Mouse (Mus musculus) embryo, embryonic 9.5 days (tissue): ENCODE results near the gene Cfd.

Experiments
- DNase-seq: peaks from one replicate; pipeline ENCODE4 v3.0.0-alpha.2; 2017; ENCODE audit errors: extremely low spot score

Cfd gene

GRCm38 (mm10) chr10:79933861-79934260, 43.2 kb downstream of the Cfd start:
- DNase-seq, result no peak

DNA sequence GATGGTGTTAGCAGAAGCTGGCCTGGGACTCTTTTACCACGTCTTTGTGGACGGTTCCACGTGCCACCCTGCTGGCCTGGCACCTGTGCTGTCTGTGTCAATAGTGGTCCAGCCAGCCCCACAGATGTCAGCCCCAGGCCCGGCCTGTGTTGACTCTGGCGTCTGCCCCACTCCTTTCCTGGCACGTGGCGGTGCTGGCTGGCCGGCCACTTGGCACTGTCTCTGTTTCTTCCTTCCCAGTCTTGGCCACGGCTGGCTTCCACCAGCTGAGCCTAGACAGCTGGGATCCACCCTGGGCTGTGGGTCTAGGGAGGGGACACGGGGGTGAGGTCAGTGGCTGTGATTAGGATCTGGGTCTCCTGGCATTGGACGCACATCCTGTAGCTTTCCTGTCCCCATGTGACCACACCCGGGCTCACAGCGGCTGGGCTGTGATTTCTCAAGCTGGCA, 43.6 kb downstream of the Cfd start:
- DNase-seq, result no peak

DNA sequence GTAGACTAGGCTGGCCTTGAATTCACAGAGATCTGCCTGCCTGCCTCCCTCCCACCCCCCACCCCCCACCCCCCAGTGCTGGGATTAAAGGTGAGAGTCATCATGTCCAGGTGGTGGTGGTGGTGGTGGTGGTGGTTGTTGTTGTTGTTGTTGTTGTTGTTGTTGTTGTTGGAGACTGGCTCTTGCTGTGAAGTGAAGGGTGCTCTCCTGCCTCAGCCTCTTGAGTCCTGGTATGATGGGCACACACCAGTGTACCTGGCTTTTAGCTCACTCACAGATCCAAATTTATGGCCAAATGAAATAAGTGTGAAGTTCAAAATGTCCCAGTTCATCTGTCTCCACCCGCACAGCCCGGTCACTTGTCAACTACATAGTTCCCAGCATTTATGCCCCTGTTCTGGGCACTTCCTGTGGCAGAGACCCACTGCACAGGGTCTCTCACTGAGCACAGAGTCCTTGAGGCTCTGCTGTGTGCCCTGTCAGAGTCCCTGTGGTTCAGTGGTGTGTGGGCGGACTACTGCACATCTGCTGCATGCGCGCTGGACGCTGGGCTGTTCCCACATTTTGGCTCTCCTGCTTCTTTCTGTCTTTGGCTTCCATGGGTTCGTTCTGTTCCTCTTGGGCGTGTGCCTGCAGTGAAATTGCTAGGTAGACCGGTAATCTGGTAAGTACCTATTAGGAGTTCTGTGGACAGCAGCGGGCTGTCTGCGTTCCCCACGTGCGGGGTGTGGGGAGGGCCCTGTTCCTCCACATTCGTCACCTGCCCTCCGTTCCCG, 44.3 kb downstream of the Cfd start:
- DNase-seq, result no peak

- no peak for DNase-seq
Measured at GRCm38 (mm10) chr10:79936284-79936910, 45.7 kb downstream of the Cfd start.

- DNase-seq, result no peak
Measured at GRCm38 (mm10) chr10:79936911-79937441, 46.3 kb downstream of the Cfd start.

DNA sequence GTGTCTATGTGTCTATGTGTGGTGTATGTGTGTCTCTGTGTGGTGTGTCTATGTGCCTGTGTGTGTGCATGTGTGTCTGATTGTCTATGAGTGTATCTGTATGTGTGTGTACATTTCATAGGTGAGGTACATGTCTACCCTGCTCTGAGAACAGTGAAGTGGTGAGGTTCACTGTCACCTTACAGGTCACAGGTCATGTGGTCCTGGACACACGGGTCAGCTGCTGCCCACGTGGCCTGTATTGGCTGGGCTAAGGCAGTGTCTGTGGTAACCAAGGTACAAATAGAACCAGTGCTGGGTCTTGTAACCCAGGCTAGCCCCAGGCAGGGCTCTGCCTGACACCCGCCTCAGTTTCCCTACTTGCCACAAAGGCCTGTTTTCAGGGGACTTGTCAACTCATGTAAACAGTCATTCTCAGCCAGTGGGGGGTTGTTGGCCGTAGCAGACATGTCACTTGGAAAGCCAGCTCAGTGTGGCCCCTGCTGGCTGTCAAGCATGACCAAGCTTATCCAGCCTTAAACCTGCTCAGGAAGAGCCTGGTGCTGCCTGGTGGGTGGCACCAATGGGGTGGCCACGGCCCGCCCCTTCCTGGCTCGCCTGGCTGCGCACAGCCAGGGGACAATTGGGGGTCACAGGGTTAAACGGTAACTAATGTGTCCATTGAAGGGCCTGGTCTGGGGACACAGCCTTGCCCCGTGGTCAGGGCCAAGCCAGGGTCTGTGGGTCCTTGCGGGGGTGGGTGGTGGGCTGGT, 47.3 kb downstream of the Cfd start:
- DNase-seq, result no peak

DNA sequence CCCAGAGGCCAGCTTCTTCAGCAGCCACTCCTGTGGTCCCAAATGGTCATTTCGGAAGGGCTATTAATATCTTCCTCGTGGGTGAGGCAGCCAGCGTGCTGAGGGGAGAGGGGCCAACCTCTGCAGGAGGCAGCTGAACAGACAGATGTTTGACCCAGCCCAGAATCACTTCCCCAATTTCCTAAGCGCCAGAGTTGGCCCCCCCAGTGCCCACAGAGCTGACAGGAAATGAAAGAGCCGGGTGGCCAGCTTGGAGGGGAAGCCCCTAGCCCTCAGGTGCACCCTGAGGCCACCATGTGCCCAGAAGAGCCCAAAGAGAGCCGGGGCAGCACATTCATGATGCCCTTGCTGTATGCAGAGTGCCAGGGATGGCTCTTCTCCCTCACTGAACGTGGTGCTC, 50.1 kb downstream of the Cfd start:
- DNase-seq, result no peak
